Mouse (Mus musculus) cerebellum, postnatal 14 days (tissue): ENCODE measurements at regions not wholly inside any gene's neighbourhood (a gene's known extent, or its start where the extent isn't known, plus 50 kb on each side); places are given as distances from the start of the nearest gene placed in this dataset.
"Not testable (repeated sequence)": the region's sequence is repeated elsewhere in the genome, so short reads cannot be mapped to it uniquely, and the experiment has no call there.

Experiments used
- DNase-seq, 2 experiments: peaks; one replicate each; pipeline ENCODE4 v3.0.0; 2021; ENCODE audit warnings: mixed read lengths in 2 of 2

DNA sequence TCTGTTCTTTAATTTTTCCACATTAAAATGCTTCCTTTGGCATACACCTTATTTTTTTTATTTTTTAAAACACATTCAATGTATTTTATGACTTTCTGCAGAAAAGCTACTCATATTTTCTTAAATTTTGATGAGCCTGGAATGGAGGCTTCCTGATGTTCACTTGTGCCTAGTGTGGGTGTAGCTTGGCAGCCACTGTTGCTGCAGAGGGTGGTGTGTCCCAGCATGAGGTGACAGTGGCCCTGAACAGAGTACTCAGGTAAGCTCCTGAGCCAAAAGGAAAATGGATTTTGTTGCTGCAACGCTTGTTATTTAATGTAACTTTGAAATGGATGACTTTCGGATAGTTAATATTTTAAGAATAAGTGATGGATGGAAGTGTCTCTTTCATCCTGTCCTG is 170.6 kb downstream of the Eipr1 start:
- DNase-seq = no peak

- no peak for DNase-seq
Observed at GRCm38 (mm10) chr12:28925206-28925605, 173.6 kb downstream of the Eipr1 start.

- no peak for DNase-seq
Observed at GRCm38 (mm10) chr12:28939936-28940335, 188.3 kb downstream of the Eipr1 start.

GRCm38 (mm10) chr12:28948889-28949288 is 197.3 kb downstream of the Eipr1 start:
- peak; percentile 26 to 36 for DNase-seq

GRCm38 (mm10) chr12:28949307-28949706 is 197.7 kb downstream of the Eipr1 start:
- DNase-seq = peak; percentile 70 to 72

GRCm38 (mm10) chr12:28957155-28957554 is 205.6 kb downstream of the Eipr1 start:
- DNase-seq = no peak

GRCm38 (mm10) chr12:28958661-28959060 is 207.1 kb downstream of the Eipr1 start:
- no peak for DNase-seq

- peak; percentile 32 to 36 for DNase-seq
Observed at GRCm38 (mm10) chr12:28969671-28970379, 218.2 kb downstream of the Eipr1 start.

GRCm38 (mm10) chr12:28974571-28975041 is 223.0 kb downstream of the Eipr1 start:
- DNase-seq = peak; percentile 47 to 68

DNA sequence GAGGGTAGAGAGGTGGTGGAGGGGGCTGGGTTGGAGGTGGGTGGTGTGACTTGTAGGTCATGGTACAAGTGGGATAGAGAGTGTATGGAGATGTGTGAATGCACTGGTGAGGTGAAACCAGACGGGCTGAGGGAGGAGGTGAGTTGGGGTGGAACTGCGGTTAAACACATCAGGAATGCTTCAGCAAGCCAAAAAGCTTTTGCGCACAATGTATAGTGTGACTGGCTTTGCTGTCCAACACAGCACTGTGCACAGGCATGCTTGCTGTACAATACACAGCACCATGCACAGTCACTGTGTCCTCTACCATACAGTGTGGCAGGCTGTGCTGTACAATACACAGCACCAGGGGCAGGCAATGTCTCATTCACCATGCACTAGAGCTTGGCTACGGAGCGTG is 223.6 kb downstream of the Eipr1 start:
- no peak for DNase-seq

DNA sequence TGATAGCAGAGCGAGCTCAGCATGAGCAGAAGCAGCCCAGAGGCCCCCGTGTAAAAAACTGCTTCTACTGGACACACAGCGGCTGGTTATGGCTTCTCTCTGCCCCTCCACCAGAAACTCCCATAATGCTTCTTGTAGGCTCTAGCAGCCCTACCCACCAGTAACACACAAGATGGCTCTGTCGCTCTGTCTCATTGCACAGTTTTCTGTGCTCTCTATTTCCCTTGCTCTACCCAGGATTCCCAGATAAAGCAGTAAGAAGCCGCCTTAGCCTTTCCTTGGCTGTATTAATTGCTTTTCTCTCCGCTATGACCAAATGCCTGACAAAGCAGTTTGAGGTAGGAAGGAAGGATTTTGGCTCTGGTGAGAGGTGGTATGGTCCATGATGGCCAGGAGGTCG is 228.1 kb downstream of the Eipr1 start:
- DNase-seq = no peak

GRCm38 (mm10) chr12:28986214-28986613 is 234.6 kb downstream of the Eipr1 start:
- no peak for DNase-seq

DNA sequence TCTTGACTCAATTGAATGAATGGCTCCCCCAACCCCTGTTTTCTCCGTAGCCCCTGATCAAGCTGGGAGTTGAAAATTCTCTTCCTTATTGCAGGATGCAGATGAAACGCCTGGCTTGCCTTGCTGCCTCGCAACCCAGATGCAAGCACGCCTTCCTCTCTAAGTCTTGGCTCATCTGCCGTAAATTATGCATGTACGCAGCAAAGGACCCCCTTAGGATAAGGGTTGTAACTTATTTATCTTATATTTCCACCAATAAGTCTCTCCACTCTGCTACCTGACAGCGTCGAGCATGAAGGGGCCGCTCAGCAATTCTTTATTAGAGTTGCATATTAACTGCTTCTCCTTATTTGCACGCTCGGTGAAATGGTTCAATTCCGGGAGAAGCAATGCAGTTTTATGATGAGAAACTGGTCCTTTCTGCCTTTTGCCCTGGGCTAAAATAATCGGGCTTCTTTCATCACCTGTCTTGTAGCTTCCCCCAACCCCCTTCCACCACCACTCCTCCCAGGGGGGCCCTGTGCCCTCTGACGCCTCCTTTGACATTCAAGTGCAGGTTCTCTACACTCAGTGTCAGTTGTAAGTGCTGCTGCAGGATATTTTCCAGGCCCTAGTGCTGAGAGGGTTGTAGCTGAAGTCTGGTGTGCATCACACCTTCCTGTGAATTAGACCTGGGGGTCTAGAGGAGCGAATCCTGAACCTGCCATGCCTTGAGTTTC is 246.0 kb downstream of the Eipr1 start:
- no peak for DNase-seq

DNA sequence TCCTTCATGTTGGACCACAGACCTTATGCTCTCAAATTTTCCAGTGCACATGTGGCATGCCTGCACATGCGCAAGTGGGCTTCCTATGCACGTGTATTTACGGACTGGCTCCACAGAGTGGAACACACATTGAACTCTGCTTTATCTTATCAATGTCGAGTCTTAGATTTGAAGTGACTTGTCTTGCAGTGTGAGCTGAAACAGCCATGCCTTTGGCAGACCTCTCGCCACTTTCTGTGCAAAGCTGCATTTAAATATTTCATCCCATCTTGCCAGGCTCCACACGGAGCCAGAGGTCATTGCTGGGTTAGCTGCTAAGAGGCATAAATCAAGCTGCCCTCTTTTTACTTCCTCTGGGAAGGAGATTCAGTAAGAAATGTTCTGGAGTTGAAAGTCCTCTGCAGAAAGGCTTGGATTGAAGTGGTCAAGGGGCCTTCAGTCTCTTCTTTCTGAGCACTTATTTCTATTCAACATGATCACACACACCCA is 248.4 kb downstream of the Eipr1 start:
- no peak for DNase-seq

DNA sequence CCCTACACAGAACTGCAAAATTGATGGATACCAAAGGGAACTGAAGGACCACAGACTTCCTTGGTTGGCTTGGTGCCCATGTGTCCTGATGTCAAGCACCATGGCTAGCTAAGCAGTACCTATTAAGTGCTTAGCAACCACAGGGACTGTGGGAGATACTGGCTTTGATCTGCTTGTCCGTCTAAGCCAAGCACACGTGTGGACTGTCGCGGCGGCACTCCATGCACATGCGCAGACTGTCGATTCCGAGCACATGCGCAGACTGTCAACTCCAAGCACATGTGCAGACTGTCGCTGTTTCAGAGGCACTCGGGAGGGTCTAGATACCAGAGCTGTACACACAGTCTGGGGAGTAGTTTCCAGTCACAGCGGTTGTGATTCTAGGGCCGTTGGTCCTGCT is 252.9 kb downstream of the Eipr1 start:
- peak; percentile 66 to 72 for DNase-seq

GRCm38 (mm10) chr12:29014601-29015000 is 263.0 kb downstream of the Eipr1 start:
- DNase-seq = no peak

DNA sequence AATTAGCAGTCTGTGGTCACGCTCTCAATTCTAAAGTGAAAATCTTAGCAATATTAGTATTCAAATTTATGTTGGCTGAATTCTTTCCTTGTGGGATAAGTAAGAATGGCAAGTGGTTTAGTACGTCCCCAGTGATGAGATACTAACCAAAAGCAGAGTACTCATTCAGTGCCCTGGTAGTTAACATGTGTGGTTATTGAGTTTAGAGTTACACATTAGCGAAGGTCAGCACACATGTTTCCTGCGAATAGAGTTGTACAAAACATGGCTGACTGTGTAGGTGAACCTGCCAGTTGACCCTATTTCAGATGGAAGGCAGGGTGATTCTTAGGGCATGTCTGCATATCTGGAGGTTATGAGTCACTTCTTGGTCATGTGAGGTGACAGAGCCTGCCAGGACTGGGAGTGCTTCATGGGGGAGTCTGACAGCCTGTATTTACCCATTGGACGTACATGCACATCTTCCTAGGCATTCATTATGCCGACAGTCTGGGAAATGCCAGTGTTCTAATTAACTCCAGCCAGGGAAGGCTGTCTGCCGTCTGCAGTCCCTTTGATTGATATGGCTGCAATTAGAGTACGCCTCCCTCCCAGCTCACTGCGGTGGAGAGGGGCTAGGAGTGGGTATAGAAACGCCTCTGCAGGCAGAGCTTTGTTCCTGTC is 263.7 kb downstream of the Eipr1 start:
- no peak for DNase-seq

DNA sequence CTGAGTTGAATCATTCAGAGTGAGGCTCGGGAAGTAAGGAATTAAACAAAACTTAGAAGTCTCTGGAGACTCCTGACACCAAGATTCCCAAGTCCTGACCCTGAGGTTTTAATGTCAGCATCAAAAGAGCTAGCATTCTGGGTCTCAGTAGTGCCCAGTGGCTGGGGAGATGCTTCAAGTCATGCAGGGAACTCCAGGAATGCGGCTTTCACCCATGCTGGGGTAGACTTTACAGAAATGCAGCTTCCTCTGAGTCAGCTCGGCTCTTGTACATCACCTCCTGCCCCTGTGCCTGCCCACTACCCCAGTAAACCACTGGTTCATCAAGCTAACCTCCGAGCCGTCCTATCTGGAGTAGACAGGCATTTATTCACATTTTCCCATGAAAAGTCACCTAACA is 269.5 kb downstream of the Eipr1 start:
- DNase-seq = no peak

GRCm38 (mm10) chr12:29028171-29028570 is 276.6 kb downstream of the Eipr1 start:
- no peak for DNase-seq

GRCm38 (mm10) chr12:29029461-29029860 is 277.9 kb downstream of the Eipr1 start:
- no peak for DNase-seq

DNA sequence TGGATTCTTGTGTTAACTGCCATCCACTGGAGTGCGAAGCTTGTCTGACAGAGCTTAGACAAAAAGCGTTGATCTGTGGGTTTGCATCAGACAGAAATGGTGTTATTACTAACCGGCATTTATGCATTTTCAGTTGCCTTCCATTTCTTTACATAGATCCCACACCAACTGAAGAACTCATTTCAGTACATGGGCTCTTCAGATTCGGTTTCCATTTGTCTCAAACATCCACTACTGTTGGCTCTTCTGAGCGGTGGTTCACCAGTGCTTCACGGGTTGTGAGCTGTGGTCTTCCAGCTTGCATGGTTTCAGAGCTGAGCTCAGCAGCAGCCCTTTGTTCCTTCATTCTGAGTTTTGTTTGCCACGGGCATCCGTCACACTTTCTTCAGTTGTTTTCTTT is 294.4 kb downstream of the Eipr1 start:
- no peak for DNase-seq

- not testable (repeated sequence) for DNase-seq
Observed at GRCm38 (mm10) chr12:29048596-29048995, 297.0 kb downstream of the Eipr1 start.

GRCm38 (mm10) chr12:29049105-29049511 is 297.5 kb downstream of the Eipr1 start:
- peak; percentile 52 to 60 for DNase-seq

DNA sequence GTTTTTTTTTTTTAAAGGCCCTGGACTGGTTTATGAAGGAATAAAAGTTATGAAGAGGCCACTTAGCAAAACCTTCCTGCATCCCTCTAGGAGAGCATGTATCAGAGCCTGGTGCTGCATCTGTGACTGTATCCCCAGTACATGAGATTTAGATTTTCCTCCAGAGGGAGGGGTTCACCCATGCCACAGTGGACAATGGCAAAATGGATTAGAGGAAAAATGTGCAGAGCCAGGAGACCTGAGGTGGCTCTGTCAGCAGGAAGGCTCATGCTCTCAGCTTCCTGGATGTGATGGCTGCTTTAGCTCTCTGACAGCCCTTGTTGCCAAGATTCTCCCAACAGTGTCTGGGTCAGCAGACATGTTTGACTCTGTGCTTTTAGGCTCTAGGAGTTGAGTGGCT is 298.2 kb downstream of the Eipr1 start:
- DNase-seq = no peak
